Mouse (Mus musculus): Measurements from ENCODE around the gene Grin2d. TPM values are rescaled to one million over a fixed set of nuclear protein-coding genes. Genes with fewer than 3 reads are reported as not detected.
A peak's percentile ranks its signal among the peaks of the same experiment; 100 is the strongest.

The Grin2d gene
- polyA plus RNA-seq, 1 experiment from 2014 or later: 0.43 TPM

DNA sequence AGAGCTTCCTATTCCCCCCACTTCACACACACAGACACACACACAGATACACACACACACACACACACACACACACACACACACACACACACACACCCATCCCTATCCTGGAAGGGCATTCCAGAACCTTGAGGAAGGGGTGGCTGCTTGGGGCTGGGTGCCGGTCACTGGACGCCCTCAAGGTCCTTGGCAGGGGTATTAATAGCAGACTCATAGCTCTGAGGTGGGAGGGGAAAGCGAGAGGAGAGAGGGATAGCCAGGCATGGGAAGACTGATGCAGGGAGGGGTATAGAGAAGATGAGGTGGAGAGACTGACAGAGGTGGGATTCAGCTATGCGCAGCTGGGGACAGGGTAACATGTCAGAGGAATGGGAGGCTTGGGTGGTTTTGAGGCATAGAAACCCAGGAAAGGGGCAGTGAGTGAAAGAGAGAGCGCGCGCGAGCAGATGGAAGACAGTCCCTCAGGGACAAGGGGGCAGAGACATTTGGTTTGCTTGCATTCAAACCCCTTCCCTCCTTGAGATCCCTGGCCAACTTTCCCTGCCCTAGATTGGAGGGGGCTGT, 9.0 kb downstream of the Grin2d start:
- H3K4me3 ChIP-seq (ENCODE audit: low read depth, low read length): peak overlapping the region; percentile 27; the same call in 1 of the 2 replicates
- 21% methylated on average over 8 of the region's 8 CpGs for WGBS
- H3K4me1 ChIP-seq (ENCODE audit: insufficient read depth): peaks cover 9% of the 10 kb centered on the region; the same call in 1 of the 2 replicates
- H3K27me3 ChIP-seq (ENCODE audit: insufficient read depth, low read length): peaks cover 45% of the 10 kb centered on the region
- H3K9me3 ChIP-seq (ENCODE audit: low read depth, low read length): no peaks in the 10 kb centered on the region
- no peak for DNase-seq
- H3K36me3 ChIP-seq (ENCODE audit: insufficient read depth): peaks cover 6% of the 10 kb centered on the region
- no peak overlapping the region for H3K27ac ChIP-seq (ENCODE audit: low read depth)
- no peak for ATAC-seq (ENCODE audit: insufficient read depth)
- TF ChIP-seq CTCF (IDR thresholded peaks at IDR 0.05; ENCODE audit: low read depth): no peak
- peak overlapping the region; percentile 59 for H3K4me2 ChIP-seq
- no peak overlapping the region; the same call in 1 of the 2 replicates for H3K9ac ChIP-seq

GRCm38 (mm10) chr7:45867871-45868270, 10.3 kb downstream of the Grin2d start:
- 37% methylated on average over 2 of the region's 2 CpGs for WGBS
- peak overlapping the region; percentile 86; the same call in 1 of the 2 replicates for H3K4me2 ChIP-seq
- H3K4me3 ChIP-seq (ENCODE audit: low read depth, low read length): no peak overlapping the region

GRCm38 (mm10) chr7:45865925-45866910, 12.0 kb downstream of the Grin2d start:
- WGBS: under 1% methylated on average over 117 of the region's 117 CpGs
- H3K27me3 ChIP-seq (ENCODE audit: insufficient read depth, low read length): peaks cover 42% of the 10 kb centered on the region
- peaks cover 3% of the 10 kb centered on the region; the same call in 1 of the 2 replicates for H3K4me1 ChIP-seq (ENCODE audit: insufficient read depth)
- no peak for TF ChIP-seq CTCF (IDR thresholded peaks at IDR 0.05; ENCODE audit: low read depth)
- H3K9ac ChIP-seq: peak overlapping the region; percentile 85
- ATAC-seq (ENCODE audit: insufficient read depth) (peak; percentile 72), DNase-seq (peak; percentile 97)
- H3K36me3 ChIP-seq (ENCODE audit: insufficient read depth): no peaks in the 10 kb centered on the region
- H3K4me3 ChIP-seq (ENCODE audit: low read depth, low read length): peak overlapping the region; percentile 72
- H3K4me2 ChIP-seq: peak overlapping the region; percentile 86
- H3K9me3 ChIP-seq (ENCODE audit: low read depth, low read length): no peaks in the 10 kb centered on the region
- peak overlapping the region; percentile 70 for H3K27ac ChIP-seq (ENCODE audit: low read depth)

More at GRCm38 (mm10) chr7:45867871-45868270, 10.3 kb downstream of the Grin2d start:
- Histone ChIP-seq H3K4me1 (ENCODE audit: insufficient read depth) (peaks cover 3% of the 10 kb centered on the region; the same call in 1 of the 2 replicates), H3K9ac (no peak overlapping the region), H3K27me3 (ENCODE audit: insufficient read depth, low read length) (peaks cover 45% of the 10 kb centered on the region), H3K36me3 (ENCODE audit: insufficient read depth) (no peaks in the 10 kb centered on the region), H3K9me3 (ENCODE audit: low read depth, low read length) (no peaks in the 10 kb centered on the region), H3K27ac (ENCODE audit: low read depth) (no peak overlapping the region)
- TF ChIP-seq CTCF (IDR thresholded peaks at IDR 0.05; ENCODE audit: low read depth): no peak
- ATAC-seq (ENCODE audit: insufficient read depth): no peak
- DNase-seq: no peak

DNA sequence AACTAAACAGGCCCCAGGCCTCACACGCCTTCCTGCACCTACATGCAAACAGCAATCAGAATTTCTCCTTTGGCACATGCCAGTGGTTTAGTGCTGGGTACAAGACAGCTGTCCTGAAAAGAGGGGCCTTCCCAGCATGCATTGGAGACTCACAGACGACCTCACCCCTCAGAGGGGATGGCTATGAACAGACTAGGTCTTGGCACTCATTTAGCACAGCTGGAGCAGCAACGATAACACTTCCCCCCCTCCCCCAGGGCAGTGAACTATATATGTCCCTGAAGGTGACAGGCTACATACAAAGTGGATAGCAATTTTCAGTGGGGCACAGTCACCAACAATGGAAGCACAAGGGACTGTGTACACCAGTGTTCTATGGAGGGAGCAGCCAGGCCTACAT, 13.7 kb downstream of the Grin2d start:
- no peak overlapping the region for H3K27ac ChIP-seq (ENCODE audit: low read depth)
- no peak overlapping the region for H3K4me2 ChIP-seq
- DNase-seq (peak; percentile 37), ATAC-seq (ENCODE audit: insufficient read depth) (no peak)
- no peak for TF ChIP-seq CTCF (IDR thresholded peaks at IDR 0.05; ENCODE audit: low read depth)
- no peaks in the 10 kb centered on the region for H3K36me3 ChIP-seq (ENCODE audit: insufficient read depth)
- 55% methylated on average over 3 of the region's 3 CpGs for WGBS
- no peak overlapping the region for H3K4me3 ChIP-seq (ENCODE audit: low read depth, low read length)
- no peak overlapping the region for H3K9ac ChIP-seq
- H3K27me3 ChIP-seq (ENCODE audit: insufficient read depth, low read length): peaks cover 24% of the 10 kb centered on the region
- 0 out of 2 replicates have a peak, but pooled peaks cover 3% of the 10 kb centered on the region for H3K4me1 ChIP-seq (ENCODE audit: insufficient read depth)
- H3K9me3 ChIP-seq (ENCODE audit: low read depth, low read length): no peaks in the 10 kb centered on the region

DNA sequence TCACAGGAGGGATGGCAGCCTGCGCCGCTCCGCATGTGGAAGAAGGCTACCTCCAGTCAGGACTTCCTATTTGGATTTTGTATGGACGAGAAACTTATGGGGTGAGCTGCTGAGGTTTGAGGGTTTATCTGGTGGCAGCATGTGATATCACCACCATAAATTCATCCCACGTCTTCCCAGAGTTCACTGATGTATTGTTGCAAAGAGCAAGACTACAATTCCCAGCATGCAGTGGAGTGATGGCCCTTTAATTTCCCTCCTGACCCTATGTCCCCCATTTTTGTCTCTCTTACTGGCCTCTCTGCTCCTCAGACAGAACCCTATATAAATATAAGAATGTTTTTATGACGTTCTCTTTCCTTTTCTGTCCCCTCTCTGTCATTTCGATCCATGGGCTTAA, 15.4 kb downstream of the Grin2d start:
- no peak for TF ChIP-seq CTCF (IDR thresholded peaks at IDR 0.05; ENCODE audit: low read depth)
- peaks cover 6% of the 10 kb centered on the region for H3K4me1 ChIP-seq (ENCODE audit: insufficient read depth)
- no peak overlapping the region for H3K9ac ChIP-seq
- no peak overlapping the region for H3K4me3 ChIP-seq (ENCODE audit: low read depth, low read length)
- no peaks in the 10 kb centered on the region for H3K9me3 ChIP-seq (ENCODE audit: low read depth, low read length)
- 85% methylated on average over 7 of the region's 7 CpGs for WGBS
- DNase-seq (no peak), ATAC-seq (ENCODE audit: insufficient read depth) (no peak)
- no peaks in the 10 kb centered on the region for H3K36me3 ChIP-seq (ENCODE audit: insufficient read depth)
- no peak overlapping the region for H3K27ac ChIP-seq (ENCODE audit: low read depth)
- no peak overlapping the region for H3K4me2 ChIP-seq
- H3K27me3 ChIP-seq (ENCODE audit: insufficient read depth, low read length): peaks cover 17% of the 10 kb centered on the region

- Histone ChIP-seq H3K4me2 (no peak overlapping the region), H3K4me3 (ENCODE audit: low read depth, low read length) (no peak overlapping the region), H3K9ac (no peak overlapping the region), H3K36me3 (ENCODE audit: insufficient read depth) (no peaks in the 10 kb centered on the region), H3K27me3 (ENCODE audit: insufficient read depth, low read length) (peaks cover 19% of the 10 kb centered on the region), H3K9me3 (ENCODE audit: low read depth, low read length) (no peaks in the 10 kb centered on the region), H3K4me1 (ENCODE audit: insufficient read depth) (peaks cover 15% of the 10 kb centered on the region), H3K27ac (ENCODE audit: low read depth) (0 out of 2 replicates have a peak overlapping the region, but pooled peaks have one; percentile 52)
- WGBS: 38% methylated on average over 4 of the region's 4 CpGs
- TF ChIP-seq CTCF (IDR thresholded peaks at IDR 0.05; ENCODE audit: low read depth): no peak
- ATAC-seq (ENCODE audit: insufficient read depth): peak; percentile 35; the same call in 1 of the 2 replicates
- DNase-seq: peak; percentile 41
Observed at GRCm38 (mm10) chr7:45859008-45859407, 19.2 kb downstream of the Grin2d start.

All from lung, embryonic 14.5 days (tissue).